Mouse (Mus musculus) heart, embryonic 11.5 days (tissue): ENCODE measurements around the gene Serpina3c. TPM values are rescaled to one million over a fixed set of nuclear protein-coding genes. Genes with fewer than 3 reads are reported as not detected.
A peak's percentile ranks its signal among the peaks of the same experiment; 100 is the strongest.

Source experiments
- ATAC-seq: fragments of 200-750 bp; cut with Nextera tagmentation; replicated peaks from 2 replicates; pipeline ENCODE4 v1.8.0; 2017; ENCODE audit warnings: moderate library complexity; ENCODE audit not compliant: insufficient number of reproducible peaks, low FRiP score, low TSS enrichment
- H3K27ac ChIP-seq: fragments of 300-500 bp; sonication (generic); 2 replicates; pipeline ENCODE4 v1.5.1; 2014; ENCODE audit warnings: mild to moderate bottlenecking, low read depth, low read length
- H3K27me3 ChIP-seq: fragments of 300-500 bp; sonication (generic); 2 replicates; pipeline ENCODE4 v1.6.1; 2014; ENCODE audit warnings: mild to moderate bottlenecking, low read length, mixed read lengths; ENCODE audit not compliant: control insufficient read depth, insufficient read depth
- H3K36me3 ChIP-seq: fragments of 300-500 bp; sonication (generic); 2 replicates; pipeline ENCODE4 v1.6.1; 2014; ENCODE audit warnings: mild to moderate bottlenecking, low read length, moderate library complexity, mixed read lengths; ENCODE audit not compliant: control insufficient read depth, insufficient read depth
- H3K4me1 ChIP-seq: fragments of 300-500 bp; sonication (generic); 2 replicates; pipeline ENCODE4 v1.6.1; 2014; ENCODE audit warnings: low read length; ENCODE audit not compliant: control insufficient read depth, insufficient read depth
- H3K4me2 ChIP-seq: fragments of 300-500 bp; sonication (generic); 2 replicates; pipeline ENCODE4 v1.6.1; 2014; ENCODE audit warnings: mild to moderate bottlenecking, moderate library complexity
- H3K4me3 ChIP-seq: fragments of 300-500 bp; sonication (generic); 2 replicates; pipeline ENCODE4 v1.5.1; 2014; ENCODE audit warnings: low read depth, low read length
- H3K9ac ChIP-seq: fragments of 300-500 bp; sonication (generic); 2 replicates; pipeline ENCODE4 v1.6.1; 2014; ENCODE audit warnings: mild to moderate bottlenecking, low read depth, low read length, moderate library complexity
- H3K9me3 ChIP-seq: fragments of 300-500 bp; sonication (generic); replicated peaks from 2 replicates; pipeline ENCODE4 v1.6.1; 2016; ENCODE audit warnings: low read length; ENCODE audit not compliant: control insufficient read depth
- WGBS: fragments of 180-500 bp; shearing (Covaris S2); extraction: QIAGEN DNeasy Blood & Tissue Kit; methylation state at CpG from one replicate; pipeline ENCODE4 v1.1.7; 2014; ENCODE audit not compliant: insufficient replicate concordance; 5-methylcytosine and 5-hydroxymethylcytosine counted together
- polyA plus RNA-seq: library from polyadenylated mRNA; unstranded; fragments of >200 nt; fragmentation: Nextera tagmentation; extraction: Ambion mirVana; gene quantifications from 2 replicates; pipeline ENCODE4 v1.2.1, GENCODE M21; 2014

The Serpina3c gene
- polyA plus RNA-seq: 0.25 TPM in 1 of 2 replicates, not detected in the other

DNA sequence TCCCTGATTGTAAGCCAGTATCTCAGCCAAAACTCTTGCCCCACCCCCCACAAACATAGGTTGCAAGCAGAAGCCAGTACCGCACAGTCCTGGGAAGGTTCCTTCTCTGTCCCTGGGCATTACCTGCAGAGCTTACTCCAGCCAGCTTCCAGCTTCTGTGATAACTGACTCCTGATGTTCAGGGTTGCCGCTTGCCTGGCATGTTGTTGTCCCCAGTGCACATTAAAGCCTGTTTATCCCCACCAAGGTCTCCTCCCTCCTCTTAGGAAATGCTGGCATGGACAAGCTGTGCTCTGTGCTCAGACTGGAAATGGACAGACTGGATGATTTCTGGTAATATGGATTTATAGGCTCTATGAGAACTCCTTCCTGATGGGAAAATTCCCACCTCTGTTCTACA is at the start of gene Serpina3c:
Serpina3c (minus strand) TSS at position 215 of the 400 bp plus-strand sequence.
- Histone ChIP-seq H3K4me2 (no peak within 1 kb of the TSS), H3K27ac (no peak within 1 kb of the TSS), H3K4me3 (no peak within 1 kb of the TSS), H3K36me3 (no peaks in the 10 kb centered on the region), H3K4me1 (no peaks in the 10 kb centered on the region), H3K9ac (no peak within 1 kb of the TSS), H3K9me3 (no peaks in the 10 kb centered on the region), H3K27me3 (no peaks in the 10 kb centered on the region)
- 90% methylated on average over 2 of the region's 2 CpGs for WGBS
- ATAC-seq: no peak

DNA sequence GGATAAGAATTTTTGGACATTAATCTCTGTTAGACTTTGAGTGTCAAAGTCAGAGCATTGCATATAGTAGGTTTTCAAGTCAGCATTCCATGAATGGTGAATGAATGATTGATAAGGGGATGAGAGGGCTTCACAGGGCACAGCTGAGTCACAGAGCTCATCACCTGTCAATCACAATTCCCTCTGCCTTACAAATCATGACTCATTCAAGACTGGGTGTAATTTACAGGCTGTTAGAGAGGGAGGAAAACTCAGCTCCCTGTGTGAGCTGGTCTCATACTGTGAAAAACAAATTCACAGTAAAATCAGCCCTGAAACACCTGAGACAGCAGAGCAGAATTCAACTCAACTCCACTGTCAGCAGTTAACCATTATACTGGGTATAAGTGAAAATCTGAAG is 37.2 kb upstream of the Serpina3c start:
- H3K4me2 ChIP-seq: no peak overlapping the region
- ATAC-seq: no peak
- H3K27ac ChIP-seq: no peak overlapping the region
- no peaks in the 10 kb centered on the region; the same call in 1 of the 2 replicates for H3K27me3 ChIP-seq
- no peaks in the 10 kb centered on the region for H3K9me3 ChIP-seq
- no peak overlapping the region for H3K4me3 ChIP-seq
- H3K4me1 ChIP-seq: no peaks in the 10 kb centered on the region
- H3K36me3 ChIP-seq: no peaks in the 10 kb centered on the region
- H3K9ac ChIP-seq: no peak overlapping the region

GRCm38 (mm10) chr12:104189246-104189645 is 35.6 kb upstream of the Serpina3c start:
- H3K4me3 ChIP-seq: no peak overlapping the region
- ATAC-seq: no peak
- H3K27me3 ChIP-seq: no peaks in the 10 kb centered on the region; the same call in 1 of the 2 replicates
- no peaks in the 10 kb centered on the region for H3K36me3 ChIP-seq
- 74% methylated on average over 2 of the region's 2 CpGs for WGBS
- no peak overlapping the region for H3K4me2 ChIP-seq
- H3K27ac ChIP-seq: no peak overlapping the region
- no peaks in the 10 kb centered on the region for H3K4me1 ChIP-seq
- H3K9ac ChIP-seq: no peak overlapping the region
- H3K9me3 ChIP-seq: no peaks in the 10 kb centered on the region

DNA sequence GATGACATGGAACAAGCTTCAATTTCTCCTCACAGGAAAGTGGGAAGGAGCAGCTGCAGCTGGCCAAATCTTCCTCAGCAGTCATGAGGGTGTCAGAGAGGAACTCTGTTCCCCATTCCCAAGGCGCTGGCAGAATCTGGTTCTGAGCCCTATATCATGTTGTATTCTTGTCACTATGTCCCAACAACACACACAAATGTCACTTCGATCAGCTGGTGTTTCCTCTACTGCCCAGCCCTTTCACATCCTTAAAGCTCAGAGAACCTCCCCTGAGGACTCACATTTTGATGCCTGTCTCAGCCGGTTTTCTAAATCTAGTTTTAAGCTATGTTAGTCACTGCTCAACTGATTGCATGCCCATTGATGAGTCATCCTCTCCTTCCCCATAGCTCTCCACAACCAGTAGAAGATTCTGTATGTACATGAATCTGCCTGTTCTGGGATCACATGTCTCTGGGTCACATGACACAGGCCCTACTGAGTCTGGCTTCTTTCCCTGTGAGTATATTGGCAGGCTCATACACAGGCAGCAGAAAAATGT is 32.4 kb upstream of the Serpina3c start:
- Histone ChIP-seq H3K36me3 (no peaks in the 10 kb centered on the region), H3K4me3 (no peak overlapping the region), H3K27me3 (peaks cover 4% of the 10 kb centered on the region), H3K4me2 (no peak overlapping the region), H3K9ac (no peak overlapping the region), H3K9me3 (no peaks in the 10 kb centered on the region), H3K4me1 (no peaks in the 10 kb centered on the region), H3K27ac (no peak overlapping the region)
- WGBS: 78% methylated on average over 3 of the region's 3 CpGs
- no peak for ATAC-seq

DNA sequence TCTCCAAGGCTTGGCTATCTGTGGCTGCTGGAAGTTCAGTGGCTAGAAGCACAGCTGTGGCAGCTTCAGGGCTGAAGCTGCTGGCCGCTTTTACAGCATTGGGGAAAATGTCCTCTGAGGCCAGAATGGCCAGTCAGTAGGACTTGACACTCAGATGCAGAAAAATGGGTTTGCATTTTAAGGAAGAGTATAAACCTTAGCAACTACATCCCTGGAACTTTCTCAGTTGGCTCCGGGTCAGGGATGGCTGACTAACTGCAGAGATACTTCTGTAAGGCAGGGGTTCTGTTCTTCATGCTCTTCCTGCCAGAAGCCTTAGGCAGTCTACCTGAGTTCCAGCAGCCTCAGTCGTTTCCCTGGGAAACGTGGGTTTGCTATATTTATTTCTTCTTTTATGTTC is 31.4 kb upstream of the Serpina3c start:
- H3K9ac ChIP-seq: no peak overlapping the region
- WGBS: 66% methylated on average over 4 of the region's 4 CpGs
- peaks cover 6% of the 10 kb centered on the region for H3K27me3 ChIP-seq
- H3K27ac ChIP-seq: no peak overlapping the region
- H3K4me3 ChIP-seq: no peak overlapping the region
- no peaks in the 10 kb centered on the region for H3K4me1 ChIP-seq
- H3K4me2 ChIP-seq: no peak overlapping the region
- no peaks in the 10 kb centered on the region for H3K9me3 ChIP-seq
- no peaks in the 10 kb centered on the region for H3K36me3 ChIP-seq
- ATAC-seq: no peak

- no peak overlapping the region for H3K9ac ChIP-seq
- ATAC-seq: peak; percentile 64; the same call in 1 of the 2 replicates
- no peak overlapping the region for H3K27ac ChIP-seq
Measured at GRCm38 (mm10) chr12:104178987-104179386, 25.3 kb upstream of the Serpina3c start.

GRCm38 (mm10) chr12:104178577-104178976 is 24.9 kb upstream of the Serpina3c start:
- H3K9me3 ChIP-seq: no peaks in the 10 kb centered on the region
- no peak overlapping the region for H3K4me3 ChIP-seq
- no peak overlapping the region for H3K4me2 ChIP-seq
- peaks cover 10% of the 10 kb centered on the region for H3K27me3 ChIP-seq
- peaks cover 6% of the 10 kb centered on the region; the same call in 1 of the 2 replicates for H3K4me1 ChIP-seq
- peak; percentile 61; the same call in 1 of the 2 replicates for ATAC-seq
- no peak overlapping the region for H3K27ac ChIP-seq
- no peak overlapping the region for H3K9ac ChIP-seq
- H3K36me3 ChIP-seq: no peaks in the 10 kb centered on the region

More at GRCm38 (mm10) chr12:104178987-104179386, 25.3 kb upstream of the Serpina3c start:
- Histone ChIP-seq H3K9me3 (no peaks in the 10 kb centered on the region), H3K4me3 (no peak overlapping the region), H3K4me1 (peaks cover 6% of the 10 kb centered on the region; the same call in 1 of the 2 replicates), H3K4me2 (no peak overlapping the region), H3K36me3 (no peaks in the 10 kb centered on the region), H3K27me3 (peaks cover 10% of the 10 kb centered on the region)
- 76% methylated on average over 2 of the region's 2 CpGs for WGBS

DNA sequence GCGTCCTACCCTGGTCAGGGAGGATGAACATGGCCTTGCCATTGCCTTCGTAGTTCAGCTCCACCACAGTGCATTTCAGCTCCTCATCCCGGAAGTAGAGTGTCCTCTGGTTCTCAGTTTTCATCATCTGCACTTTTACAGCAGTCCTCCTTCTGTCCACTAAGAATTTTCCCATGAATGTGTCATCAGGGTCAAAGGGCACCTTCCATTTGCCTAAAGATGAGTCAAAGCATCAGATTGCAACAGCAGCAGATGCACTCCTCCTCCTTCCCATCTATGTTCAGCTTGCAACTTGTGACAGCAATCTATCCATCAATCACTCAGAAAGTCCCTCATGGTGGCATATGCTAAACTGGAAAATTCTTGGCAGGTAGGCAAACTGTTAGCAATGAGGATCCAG is 22.0 kb upstream of the Serpina3c start:
- 72% methylated on average over 3 of the region's 3 CpGs for WGBS
- H3K4me2 ChIP-seq: no peak overlapping the region

DNA sequence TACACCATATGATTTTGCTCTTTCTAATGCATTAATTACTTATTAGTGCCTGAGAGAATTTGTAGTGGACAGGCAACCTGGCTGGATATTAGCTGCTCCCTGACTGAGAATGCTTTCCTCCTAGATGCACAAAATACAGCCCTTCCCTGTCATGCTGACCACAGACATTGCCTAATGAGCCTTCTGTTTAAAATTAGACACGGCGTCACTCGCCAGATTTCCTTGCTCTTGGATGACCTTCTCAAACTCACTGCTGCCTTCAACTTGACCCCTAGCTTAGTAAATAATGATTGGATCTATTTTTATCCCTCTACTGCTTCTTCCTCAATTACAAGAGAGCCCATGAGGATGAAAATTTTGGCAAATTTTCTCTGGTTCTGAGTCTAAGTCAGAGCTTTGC is 21.1 kb upstream of the Serpina3c start:
- WGBS: 55% methylated on average over 3 of the region's 3 CpGs
- no peak overlapping the region for H3K4me2 ChIP-seq
- H3K27ac ChIP-seq: no peak overlapping the region
- H3K9me3 ChIP-seq: no peaks in the 10 kb centered on the region; the same call in 1 of the 2 replicates
- H3K27me3 ChIP-seq: 0 out of 2 replicates have a peak, but pooled peaks cover 4% of the 10 kb centered on the region
- no peak overlapping the region for H3K9ac ChIP-seq
- no peak overlapping the region for H3K4me3 ChIP-seq
- H3K36me3 ChIP-seq: no peaks in the 10 kb centered on the region
- ATAC-seq: no peak
- H3K4me1 ChIP-seq: peaks cover 6% of the 10 kb centered on the region; the same call in 1 of the 2 replicates

More for the DNA sequence above, 22.0 kb upstream of the Serpina3c start:
- no peaks in the 10 kb centered on the region; the same call in 1 of the 2 replicates for H3K9me3 ChIP-seq
- H3K36me3 ChIP-seq: no peaks in the 10 kb centered on the region
- H3K27me3 ChIP-seq: 0 out of 2 replicates have a peak, but pooled peaks cover 4% of the 10 kb centered on the region
- H3K4me3 ChIP-seq: no peak overlapping the region
- no peak for ATAC-seq
- H3K27ac ChIP-seq: no peak overlapping the region
- H3K4me1 ChIP-seq: peaks cover 6% of the 10 kb centered on the region; the same call in 1 of the 2 replicates
- no peak overlapping the region for H3K9ac ChIP-seq
